Mouse (Mus musculus): ENCODE measurements around the gene Olfr1231. TPM values are rescaled to one million over a fixed set of nuclear protein-coding genes. Genes with fewer than 3 reads are reported as not detected.

Olfr1231 gene
- not detected in 2 replicates for total RNA-seq (2014; fragmentation: Nextera tagmentation)
- total RNA-seq (2017), result not detected in 2 replicates

GRCm38 (mm10) chr2:89306974-89307373 lies at the start of gene Olfr1231:
TSS of gene Olfr1231 (minus strand) at chr2:89307074.
- ATAC-seq (replicated peaks; ENCODE audit: low FRiP score, low TSS enrichment, poor library complexity, severe bottlenecking), result no peak

GRCm38 (mm10) chr2:89342298-89342697 lies 35.4 kb upstream of the Olfr1231 start, which contains the start of gene Olfr1233:
TSS of gene Olfr1233 (minus strand) at chr2:89342398.
- no peak for ATAC-seq (replicated peaks; ENCODE audit: low FRiP score, low TSS enrichment, poor library complexity, severe bottlenecking)

- no peak for ATAC-seq (replicated peaks; ENCODE audit: low FRiP score, low TSS enrichment, poor library complexity, severe bottlenecking)
Observed at GRCm38 (mm10) chr2:89329575-89329974, 22.7 kb upstream of the Olfr1231 start, which contains the start of gene Olfr1232. TSS of gene Olfr1232 (minus strand) at chr2:89329675.

- ATAC-seq (replicated peaks; ENCODE audit: low FRiP score, low TSS enrichment, poor library complexity, severe bottlenecking), result no peak
Observed at GRCm38 (mm10) chr2:89297168-89297567, 9.7 kb downstream of the Olfr1231 start, which contains the start of gene Olfr1230. TSS of gene Olfr1230 (minus strand) at chr2:89297268.

- no peak for ATAC-seq (replicated peaks; ENCODE audit: low FRiP score, low TSS enrichment, poor library complexity, severe bottlenecking)
Observed at GRCm38 (mm10) chr2:89287914-89288313, 19.0 kb downstream of the Olfr1231 start, which contains the start of gene Olfr1229. TSS of gene Olfr1229 (minus strand) at chr2:89288014.

GRCm38 (mm10) chr2:89253962-89254361 lies 52.9 kb downstream of the Olfr1231 start, which contains the start of gene Olfr1228:
TSS of gene Olfr1228 (minus strand) at chr2:89254062.
- no peak for ATAC-seq (replicated peaks; ENCODE audit: low FRiP score, low TSS enrichment, poor library complexity, severe bottlenecking)

Other genes starting within 250 kb of the Olfr1231 start
- gene Olfr1218, start 245.9 kb downstream of the Olfr1231 start, total RNA-seq (2014; fragmentation: Nextera tagmentation), result not detected in 2 replicates
- gene Olfr1218, start 245.9 kb downstream of the Olfr1231 start, total RNA-seq (2017), result not detected in 2 replicates
- not detected in 2 replicates for gene Olfr1219, start 223.6 kb downstream of the Olfr1231 start, total RNA-seq (2014; fragmentation: Nextera tagmentation)
- gene Olfr1219, start 223.6 kb downstream of the Olfr1231 start, total RNA-seq (2017), result not detected in 2 replicates
- gene Olfr1220, start 200.2 kb downstream of the Olfr1231 start, total RNA-seq (2014; fragmentation: Nextera tagmentation), result not detected in 2 replicates
- not detected in 2 replicates for gene Olfr1220, start 200.2 kb downstream of the Olfr1231 start, total RNA-seq (2017)
- gene Olfr1221, start 189.8 kb downstream of the Olfr1231 start, total RNA-seq (2014; fragmentation: Nextera tagmentation), result not detected in 2 replicates
- not detected in 2 replicates for gene Olfr1221, start 189.8 kb downstream of the Olfr1231 start, total RNA-seq (2017)
- not detected in 2 replicates for gene Olfr1222, start 174.0 kb downstream of the Olfr1231 start, total RNA-seq (2014; fragmentation: Nextera tagmentation)
- gene Olfr1222, start 174.0 kb downstream of the Olfr1231 start, total RNA-seq (2017), result not detected in 2 replicates
- gene Olfr1223, start 155.5 kb downstream of the Olfr1231 start, total RNA-seq (2014; fragmentation: Nextera tagmentation), result not detected in 2 replicates
- gene Olfr1223, start 155.5 kb downstream of the Olfr1231 start, total RNA-seq (2017), result not detected in 2 replicates
- not detected in 2 replicates for gene Olfr1224-ps1, start 143.0 kb downstream of the Olfr1231 start, total RNA-seq (2014; fragmentation: Nextera tagmentation)
- not detected in 2 replicates for gene Olfr1224-ps1, start 143.0 kb downstream of the Olfr1231 start, total RNA-seq (2017)
- not detected in 2 replicates for gene Olfr1225, start 132.4 kb downstream of the Olfr1231 start, total RNA-seq (2014; fragmentation: Nextera tagmentation)
- gene Olfr1225, start 132.4 kb downstream of the Olfr1231 start, total RNA-seq (2017), result not detected in 2 replicates
- gene Olfr1226, start 107.0 kb downstream of the Olfr1231 start, total RNA-seq (2014; fragmentation: Nextera tagmentation), result not detected in 2 replicates
- not detected in 2 replicates for gene Olfr1226, start 107.0 kb downstream of the Olfr1231 start, total RNA-seq (2017)
- gene Olfr1228, start 53.0 kb downstream of the Olfr1231 start, total RNA-seq (2014; fragmentation: Nextera tagmentation), result not detected in 2 replicates
- not detected in 2 replicates for gene Olfr1228, start 53.0 kb downstream of the Olfr1231 start, total RNA-seq (2017)
- not detected in 2 replicates for gene Olfr1229, start 19.1 kb downstream of the Olfr1231 start, total RNA-seq (2014; fragmentation: Nextera tagmentation)
- not detected in 2 replicates for gene Olfr1229, start 19.1 kb downstream of the Olfr1231 start, total RNA-seq (2017)
- gene Olfr1230, start 9.8 kb downstream of the Olfr1231 start, total RNA-seq (2014; fragmentation: Nextera tagmentation), result not detected in 2 replicates
- not detected in 2 replicates for gene Olfr1230, start 9.8 kb downstream of the Olfr1231 start, total RNA-seq (2017)
- gene Olfr1232, start 22.6 kb upstream of the Olfr1231 start, total RNA-seq (2014; fragmentation: Nextera tagmentation), result not detected in 2 replicates
- gene Olfr1232, start 22.6 kb upstream of the Olfr1231 start, total RNA-seq (2017), result not detected in 2 replicates
- gene Olfr1233, start 35.3 kb upstream of the Olfr1231 start, total RNA-seq (2014; fragmentation: Nextera tagmentation), result not detected in 2 replicates
- not detected in 2 replicates for gene Olfr1233, start 35.3 kb upstream of the Olfr1231 start, total RNA-seq (2017)
- gene Olfr1234, start 57.8 kb upstream of the Olfr1231 start, total RNA-seq (2014; fragmentation: Nextera tagmentation), result not detected in 2 replicates
- not detected in 2 replicates for gene Olfr1234, start 57.8 kb upstream of the Olfr1231 start, total RNA-seq (2017)
- not detected in 2 replicates for gene Olfr1238, start 102.6 kb upstream of the Olfr1231 start, total RNA-seq (2014; fragmentation: Nextera tagmentation)
- not detected in 2 replicates for gene Olfr1238, start 102.6 kb upstream of the Olfr1231 start, total RNA-seq (2017)
- gene Olfr1239, start 113.3 kb upstream of the Olfr1231 start, total RNA-seq (2014; fragmentation: Nextera tagmentation), result not detected in 2 replicates
- gene Olfr1239, start 113.3 kb upstream of the Olfr1231 start, total RNA-seq (2017), result not detected in 2 replicates
- not detected in 2 replicates for gene Olfr1240, start 135.9 kb upstream of the Olfr1231 start, total RNA-seq (2014; fragmentation: Nextera tagmentation)
- not detected in 2 replicates for gene Olfr1240, start 135.9 kb upstream of the Olfr1231 start, total RNA-seq (2017)
- gene Olfr1241, start 180.1 kb upstream of the Olfr1231 start, total RNA-seq (2014; fragmentation: Nextera tagmentation), result not detected in 2 replicates
- gene Olfr1241, start 180.1 kb upstream of the Olfr1231 start, total RNA-seq (2017), result not detected in 2 replicates
- gene Olfr1242, start 191.3 kb upstream of the Olfr1231 start, total RNA-seq (2014; fragmentation: Nextera tagmentation), result not detected in 2 replicates
- not detected in 2 replicates for gene Olfr1242, start 191.3 kb upstream of the Olfr1231 start, total RNA-seq (2017)
- not detected in 2 replicates for gene Olfr1243, start 224.4 kb upstream of the Olfr1231 start, total RNA-seq (2014; fragmentation: Nextera tagmentation)
- gene Olfr1243, start 224.4 kb upstream of the Olfr1231 start, total RNA-seq (2017), result not detected in 2 replicates